Mouse (Mus musculus): ENCODE results near the gene Dchs2. TPM values are rescaled to one million over a fixed set of nuclear protein-coding genes. Genes with fewer than 3 reads are reported as not detected.

Gene Dchs2
- polyA plus RNA-seq, 1 experiment from 2014 or later, result 0.14 TPM

DNA sequence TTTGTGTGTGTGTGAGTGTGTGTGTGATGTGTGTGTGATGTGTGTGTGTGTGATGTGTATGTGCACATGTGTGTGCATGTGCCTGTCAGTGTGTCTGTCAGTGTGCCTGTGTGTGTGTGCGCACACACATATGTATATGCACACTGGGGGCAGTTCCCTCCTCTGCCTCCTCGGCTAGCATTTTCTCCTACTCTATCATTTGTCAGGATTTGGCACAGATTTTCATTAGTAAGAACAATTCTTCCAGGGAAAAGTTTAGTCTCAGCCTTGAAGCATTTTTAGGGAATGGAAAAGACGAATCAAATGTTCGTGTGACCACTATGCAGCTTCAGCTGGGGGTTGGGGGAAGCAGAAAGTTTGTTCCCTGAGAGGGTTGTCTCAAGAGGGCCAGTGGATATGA, 28.4 kb downstream of the Dchs2 start:
- Histone ChIP-seq H3K4me1 (peaks cover 9% of the 10 kb centered on the region; the same call in 1 of the 2 replicates), H3K9me3 (no peaks in the 10 kb centered on the region), H3K9ac (no peak overlapping the region), H3K4me3 (no peak overlapping the region), H3K4me2 (no peak overlapping the region), H3K36me3 (no peaks in the 10 kb centered on the region), H3K27me3 (no peaks in the 10 kb centered on the region), H3K27ac (peak overlapping the region; percentile 43; the same call in 1 of the 2 replicates)
- WGBS, result 29% methylated on average over 4 of the region's 4 CpGs
- ATAC-seq (ENCODE audit: borderline replicate concordance, extremely low read depth, low FRiP score, low TSS enrichment), result peak; percentile 77

DNA sequence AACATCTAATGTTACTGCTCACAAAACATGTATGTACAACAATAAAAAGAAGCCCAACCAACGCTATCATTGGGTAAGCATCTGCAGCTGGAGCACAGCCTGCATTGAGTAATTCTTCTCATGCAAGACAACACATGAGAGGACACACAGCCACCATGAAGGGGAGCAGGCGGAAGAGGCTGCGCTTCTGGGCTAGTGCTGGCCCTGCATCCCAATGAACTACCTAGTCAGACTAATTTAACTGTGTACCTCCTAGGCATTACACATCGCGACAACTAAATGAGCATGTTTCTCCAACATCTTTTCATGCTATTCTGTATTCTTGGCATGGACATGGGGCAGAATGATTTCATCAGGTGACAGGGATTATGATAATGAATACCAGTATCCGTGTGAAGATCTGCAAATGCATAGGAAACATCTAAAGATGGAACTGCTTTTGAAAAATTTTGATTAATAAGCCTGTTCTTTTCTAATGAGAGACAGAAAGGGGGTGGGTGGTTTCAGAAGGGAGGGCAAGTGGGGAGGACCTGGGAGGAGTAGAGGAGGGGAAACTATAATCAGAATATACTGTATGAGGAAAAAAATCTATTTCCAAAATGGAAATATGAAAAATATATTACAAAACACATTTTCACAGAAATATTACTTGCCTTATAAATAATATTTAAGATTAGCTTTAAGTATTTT, 33.9 kb downstream of the Dchs2 start:
- no peaks in the 10 kb centered on the region for H3K36me3 ChIP-seq
- H3K9me3 ChIP-seq, result no peaks in the 10 kb centered on the region
- H3K27ac ChIP-seq, result no peak overlapping the region
- WGBS, result 69% methylated on average over 6 of the region's 6 CpGs
- H3K27me3 ChIP-seq, result no peaks in the 10 kb centered on the region
- H3K4me2 ChIP-seq, result no peak overlapping the region
- ATAC-seq (ENCODE audit: borderline replicate concordance, extremely low read depth, low FRiP score, low TSS enrichment), result no peak
- no peak overlapping the region for H3K9ac ChIP-seq
- H3K4me1 ChIP-seq, result no peaks in the 10 kb centered on the region
- H3K4me3 ChIP-seq, result no peak overlapping the region

DNA sequence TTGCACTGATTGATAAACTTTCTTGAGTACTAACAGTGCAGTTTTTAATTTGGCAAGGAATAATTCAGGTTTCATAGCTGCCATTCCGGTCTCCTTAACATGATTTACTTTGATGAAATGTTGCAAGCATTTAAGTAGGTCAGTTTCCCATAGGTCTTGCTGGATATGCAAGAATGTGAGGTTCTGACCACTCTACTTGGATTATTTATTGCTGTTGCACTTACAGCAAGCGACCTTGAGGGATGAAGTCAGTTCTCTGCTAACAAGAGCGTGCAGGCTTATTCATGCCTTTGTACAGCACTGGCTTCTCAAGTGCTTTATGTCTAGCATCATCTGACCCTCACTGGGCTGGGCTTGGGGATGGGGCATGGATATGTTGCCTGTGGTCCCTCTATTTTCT, 35.9 kb downstream of the Dchs2 start:
- 76% methylated on average over 3 of the region's 3 CpGs for WGBS
- no peak overlapping the region for H3K4me2 ChIP-seq
- ATAC-seq (ENCODE audit: borderline replicate concordance, extremely low read depth, low FRiP score, low TSS enrichment), result no peak

DNA sequence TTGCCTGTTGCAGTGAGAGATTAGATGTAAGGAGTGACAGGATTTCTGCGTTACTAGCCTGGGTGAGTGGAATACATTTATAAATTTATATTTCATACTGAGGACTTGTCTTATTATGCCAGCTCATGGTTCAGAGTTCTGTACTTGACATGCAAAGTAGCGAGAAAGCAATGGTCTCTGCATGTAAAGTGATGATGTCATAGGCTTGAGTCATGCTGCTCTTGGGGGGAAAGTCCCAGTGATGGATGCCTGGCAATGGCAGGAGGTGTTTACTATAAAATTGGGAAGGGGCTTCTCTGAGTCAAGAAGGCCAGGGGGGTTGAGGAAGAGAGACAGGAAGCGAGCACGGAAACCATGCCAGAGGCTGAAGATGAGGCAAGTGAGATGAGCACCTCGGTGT, 57.8 kb downstream of the Dchs2 start:
- 90% methylated on average over 5 of the region's 5 CpGs for WGBS
- ATAC-seq (ENCODE audit: borderline replicate concordance, extremely low read depth, low FRiP score, low TSS enrichment), result no peak
- Histone ChIP-seq H3K9me3 (no peaks in the 10 kb centered on the region), H3K9ac (no peak overlapping the region), H3K4me2 (no peak overlapping the region), H3K27me3 (no peaks in the 10 kb centered on the region), H3K27ac (no peak overlapping the region), H3K4me1 (no peaks in the 10 kb centered on the region), H3K36me3 (no peaks in the 10 kb centered on the region), H3K4me3 (no peak overlapping the region)

More for the DNA sequence above, 35.9 kb downstream of the Dchs2 start:
- Histone ChIP-seq H3K27ac (no peak overlapping the region), H3K36me3 (no peaks in the 10 kb centered on the region), H3K9ac (no peak overlapping the region), H3K27me3 (no peaks in the 10 kb centered on the region), H3K4me1 (no peaks in the 10 kb centered on the region), H3K9me3 (no peaks in the 10 kb centered on the region), H3K4me3 (no peak overlapping the region)

DNA sequence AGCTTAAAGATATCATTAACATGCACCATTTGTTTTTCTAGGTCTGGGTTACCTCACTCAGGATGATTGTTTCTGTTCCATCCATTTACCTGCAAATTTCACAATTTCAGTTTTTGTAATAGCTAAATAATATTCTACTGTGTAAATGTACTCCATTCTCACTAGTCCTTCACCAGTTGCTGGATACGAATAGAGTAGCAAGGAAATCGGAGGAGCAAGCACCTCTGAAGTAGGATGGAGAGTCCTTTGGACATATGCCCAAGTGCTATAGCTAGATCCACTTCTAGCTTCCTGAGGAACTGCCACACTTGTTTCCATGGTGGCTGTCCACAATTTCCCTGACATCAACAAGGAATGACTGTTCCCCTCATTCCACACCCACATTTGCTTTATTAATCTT, 63.5 kb downstream of the Dchs2 start:
- no peak for ATAC-seq (ENCODE audit: borderline replicate concordance, extremely low read depth, low FRiP score, low TSS enrichment)
- Histone ChIP-seq H3K27me3 (no peaks in the 10 kb centered on the region), H3K36me3 (no peaks in the 10 kb centered on the region), H3K27ac (no peak overlapping the region), H3K4me2 (no peak overlapping the region), H3K9ac (no peak overlapping the region), H3K4me3 (no peak overlapping the region), H3K9me3 (no peaks in the 10 kb centered on the region), H3K4me1 (no peaks in the 10 kb centered on the region)
- WGBS, result 71% methylated on average over 2 of the region's 2 CpGs

DNA sequence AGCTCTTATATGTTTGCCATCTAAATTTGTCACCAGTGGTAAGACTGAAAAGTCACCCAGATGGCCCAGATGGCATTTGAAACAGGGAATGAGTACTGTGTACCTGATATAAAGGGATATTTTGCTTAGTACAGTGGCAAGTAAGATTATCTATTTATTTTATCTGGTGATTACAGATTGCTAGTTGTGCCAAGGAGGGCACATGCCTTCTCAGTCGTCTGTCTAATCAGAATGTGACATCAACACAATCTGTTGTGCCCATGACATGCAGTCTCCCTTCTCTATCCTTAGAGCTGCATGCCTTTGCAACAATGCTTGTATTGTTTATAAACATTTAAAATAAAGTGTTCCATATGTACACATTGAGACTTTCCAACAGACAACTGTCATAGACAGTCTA, 64.7 kb downstream of the Dchs2 start:
- Histone ChIP-seq H3K36me3 (no peaks in the 10 kb centered on the region), H3K9ac (no peak overlapping the region), H3K27me3 (no peaks in the 10 kb centered on the region), H3K4me3 (no peak overlapping the region), H3K9me3 (no peaks in the 10 kb centered on the region), H3K4me2 (no peak overlapping the region), H3K4me1 (no peaks in the 10 kb centered on the region), H3K27ac (no peak overlapping the region)
- WGBS, result 46% methylated on average over 1 of the region's 1 CpGs
- ATAC-seq (ENCODE audit: borderline replicate concordance, extremely low read depth, low FRiP score, low TSS enrichment), result no peak

DNA sequence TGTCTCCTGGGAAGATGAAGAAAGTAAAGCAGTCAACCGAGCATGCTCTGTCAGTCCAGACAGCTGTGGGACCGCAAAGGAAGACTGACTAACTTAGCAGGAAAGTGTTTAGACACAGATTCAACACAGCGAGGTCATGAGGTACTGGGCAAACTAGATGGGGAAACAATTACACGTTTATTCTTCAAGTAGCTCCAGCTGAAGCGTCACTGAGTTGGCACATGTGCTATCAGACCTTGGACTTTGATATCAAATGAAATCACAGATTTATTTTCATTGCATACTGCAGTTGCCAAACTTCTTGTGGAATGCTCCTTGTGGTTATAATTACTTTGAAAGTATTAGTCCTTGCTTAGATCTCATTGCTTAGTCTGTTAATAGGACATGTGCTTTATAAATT, 67.2 kb downstream of the Dchs2 start:
- 30% methylated on average over 5 of the region's 5 CpGs for WGBS
- Histone ChIP-seq H3K4me1 (no peaks in the 10 kb centered on the region), H3K9ac (no peak overlapping the region), H3K36me3 (no peaks in the 10 kb centered on the region), H3K27ac (no peak overlapping the region), H3K27me3 (no peaks in the 10 kb centered on the region), H3K4me2 (no peak overlapping the region), H3K4me3 (no peak overlapping the region), H3K9me3 (no peaks in the 10 kb centered on the region)
- no peak for ATAC-seq (ENCODE audit: borderline replicate concordance, extremely low read depth, low FRiP score, low TSS enrichment)

DNA sequence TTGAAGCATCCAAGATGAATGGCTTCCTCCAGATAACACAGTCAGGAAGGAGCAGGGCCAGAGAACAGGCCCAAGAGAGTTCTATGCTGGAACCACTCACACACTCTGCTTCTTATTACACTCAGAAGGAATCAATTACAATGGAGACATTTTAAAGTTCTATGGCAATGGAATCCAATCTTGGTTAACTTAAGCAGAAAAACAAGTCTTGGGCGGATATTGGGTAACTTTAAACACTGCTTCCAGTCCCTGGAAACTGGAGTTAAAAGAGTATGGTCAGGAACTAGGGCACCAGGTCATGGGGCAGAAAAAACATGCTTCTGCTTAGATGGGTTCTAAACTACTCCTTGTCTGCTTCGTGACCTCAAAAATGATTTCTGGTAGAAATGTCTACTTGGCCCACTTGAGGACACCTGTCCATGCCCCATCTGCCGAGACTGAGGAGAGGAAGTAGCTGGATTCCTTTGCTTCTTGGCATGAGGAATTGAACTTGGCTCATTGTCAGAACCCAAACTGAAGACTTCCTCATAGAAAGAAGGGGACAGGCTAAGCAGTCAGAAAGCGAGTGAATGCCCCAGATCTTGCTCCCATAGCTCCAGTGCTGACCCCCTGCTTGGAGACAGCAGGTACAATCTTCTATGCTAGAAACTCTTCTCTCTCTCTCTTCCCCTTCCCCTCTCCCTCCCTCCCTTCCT, 73.7 kb downstream of the Dchs2 start:
- H3K9me3 ChIP-seq, result no peaks in the 10 kb centered on the region
- no peaks in the 10 kb centered on the region for H3K4me1 ChIP-seq
- H3K9ac ChIP-seq, result no peak overlapping the region
- WGBS, result 52% methylated on average over 4 of the region's 4 CpGs
- no peaks in the 10 kb centered on the region for H3K27me3 ChIP-seq
- no peak overlapping the region for H3K4me3 ChIP-seq
- H3K36me3 ChIP-seq, result no peaks in the 10 kb centered on the region
- no peak overlapping the region for H3K4me2 ChIP-seq
- no peak for ATAC-seq (ENCODE audit: borderline replicate concordance, extremely low read depth, low FRiP score, low TSS enrichment)
- no peak overlapping the region for H3K27ac ChIP-seq

DNA sequence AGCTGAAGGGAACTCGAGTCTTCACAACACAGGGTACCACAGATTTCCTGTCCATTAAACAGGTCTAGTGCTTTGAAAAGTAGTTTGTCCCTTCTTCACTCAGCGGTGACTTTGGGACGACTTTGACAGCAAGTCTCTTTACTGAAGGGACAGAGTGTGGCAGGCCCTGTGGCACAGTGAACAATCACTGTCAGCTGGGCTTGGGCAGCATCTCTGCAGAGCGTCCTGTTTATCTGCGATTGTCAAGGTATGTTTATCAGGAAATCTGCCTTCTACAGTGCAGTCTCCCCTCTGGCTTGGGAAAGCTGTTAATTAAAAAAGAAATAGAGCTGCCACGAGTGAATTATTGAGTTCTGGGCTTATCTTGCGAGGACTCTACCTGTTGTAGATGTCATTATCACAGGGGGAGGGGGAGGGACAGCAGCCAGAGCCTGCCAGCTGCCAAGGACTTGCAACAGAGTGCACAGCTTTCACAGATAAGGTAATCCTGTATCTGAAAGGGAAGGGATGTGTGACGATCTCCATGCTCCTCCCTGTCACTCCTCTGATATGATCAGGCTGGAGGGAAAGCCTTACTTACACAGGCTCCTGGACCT, 77.4 kb downstream of the Dchs2 start:
- WGBS, result 22% methylated on average over 8 of the region's 8 CpGs
- no peaks in the 10 kb centered on the region for H3K4me1 ChIP-seq
- H3K4me2 ChIP-seq, result no peak overlapping the region
- no peak overlapping the region for H3K27ac ChIP-seq
- H3K9ac ChIP-seq, result no peak overlapping the region
- ATAC-seq (ENCODE audit: borderline replicate concordance, extremely low read depth, low FRiP score, low TSS enrichment), result no peak
- H3K27me3 ChIP-seq, result no peaks in the 10 kb centered on the region
- no peaks in the 10 kb centered on the region for H3K9me3 ChIP-seq
- H3K4me3 ChIP-seq, result no peak overlapping the region
- H3K36me3 ChIP-seq, result no peaks in the 10 kb centered on the region

DNA sequence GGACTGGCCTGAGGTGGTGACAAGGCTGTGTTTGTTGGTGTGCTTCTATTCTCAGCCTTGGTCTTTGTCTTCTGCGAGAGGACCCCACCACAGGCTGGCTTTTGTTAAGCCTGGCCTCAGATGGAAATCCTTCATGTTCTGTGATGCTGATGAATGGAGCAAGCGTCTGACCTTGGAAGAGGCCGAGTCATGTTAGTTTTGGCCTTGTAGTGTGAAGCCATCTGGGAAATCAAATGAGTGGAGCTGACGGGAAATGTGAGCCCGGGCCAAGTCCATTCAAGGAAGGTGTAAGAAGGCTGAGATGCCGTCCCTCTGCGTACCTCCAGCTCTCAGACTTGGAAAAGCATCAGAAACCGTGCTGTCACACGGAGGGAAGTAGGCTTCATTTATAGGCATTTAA, 81.9 kb downstream of the Dchs2 start:
- Histone ChIP-seq H3K9ac (no peak overlapping the region), H3K4me1 (peaks cover 20% of the 10 kb centered on the region), H3K27ac (no peak overlapping the region), H3K4me2 (no peak overlapping the region), H3K9me3 (no peaks in the 10 kb centered on the region), H3K4me3 (no peak overlapping the region), H3K27me3 (no peaks in the 10 kb centered on the region), H3K36me3 (no peaks in the 10 kb centered on the region)
- no peak for ATAC-seq (ENCODE audit: borderline replicate concordance, extremely low read depth, low FRiP score, low TSS enrichment)
- WGBS, result 38% methylated on average over 9 of the region's 9 CpGs

DNA sequence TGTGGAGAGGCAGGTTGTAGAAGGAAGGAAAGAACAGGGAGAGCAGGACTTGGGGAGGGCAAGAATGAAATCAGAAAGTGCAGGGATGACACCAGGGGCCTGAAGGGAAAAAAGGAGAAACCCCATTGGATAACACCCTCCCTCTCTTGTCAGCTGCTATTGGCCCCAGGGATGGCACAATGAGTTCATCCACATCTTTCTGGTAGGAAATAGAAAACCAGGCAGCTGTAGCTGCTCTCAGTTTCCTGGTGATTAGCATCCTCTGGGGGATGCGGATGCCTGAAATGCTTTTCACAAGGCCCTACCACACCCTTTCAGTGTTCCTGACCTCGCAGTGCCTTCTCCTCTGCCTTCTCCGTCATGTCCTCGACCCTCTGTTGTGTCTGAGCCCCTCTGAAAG, 82.5 kb downstream of the Dchs2 start:
- Histone ChIP-seq H3K9me3 (no peaks in the 10 kb centered on the region), H3K4me2 (no peak overlapping the region), H3K4me3 (no peak overlapping the region), H3K4me1 (peaks cover 20% of the 10 kb centered on the region), H3K27ac (no peak overlapping the region), H3K9ac (no peak overlapping the region), H3K27me3 (no peaks in the 10 kb centered on the region), H3K36me3 (no peaks in the 10 kb centered on the region)
- ATAC-seq (ENCODE audit: borderline replicate concordance, extremely low read depth, low FRiP score, low TSS enrichment), result no peak
- WGBS, result 59% methylated on average over 4 of the region's 4 CpGs

DNA sequence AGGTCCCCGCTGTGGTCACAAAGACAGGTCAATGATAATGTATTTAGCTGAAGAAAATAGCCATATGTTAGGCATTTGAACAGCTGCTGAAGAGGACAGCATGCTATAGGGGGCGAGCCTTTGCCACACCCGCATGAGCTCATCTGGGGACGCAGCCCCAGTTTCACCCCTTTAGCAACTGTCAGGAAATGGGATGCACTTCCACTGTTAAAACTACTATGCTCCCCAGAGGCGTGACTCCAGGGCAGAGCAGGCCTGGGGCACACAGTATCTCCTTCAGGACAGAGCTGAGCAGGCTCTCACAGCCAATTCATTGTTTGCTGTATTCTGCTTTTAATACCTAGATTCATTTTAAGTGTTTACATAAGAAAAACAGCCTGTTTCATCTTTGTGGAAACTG, 84.2 kb downstream of the Dchs2 start:
- Histone ChIP-seq H3K4me3 (no peak overlapping the region), H3K9me3 (no peaks in the 10 kb centered on the region), H3K27me3 (no peaks in the 10 kb centered on the region), H3K4me1 (peaks cover 20% of the 10 kb centered on the region), H3K36me3 (no peaks in the 10 kb centered on the region), H3K27ac (peak overlapping the region; percentile 60), H3K4me2 (no peak overlapping the region; the same call in 1 of the 2 replicates), H3K9ac (no peak overlapping the region)
- ATAC-seq (ENCODE audit: borderline replicate concordance, extremely low read depth, low FRiP score, low TSS enrichment), result peak; percentile 43; the same call in 1 of the 2 replicates
- WGBS, result 37% methylated on average over 5 of the region's 5 CpGs
